In the genomic region with DNA sequence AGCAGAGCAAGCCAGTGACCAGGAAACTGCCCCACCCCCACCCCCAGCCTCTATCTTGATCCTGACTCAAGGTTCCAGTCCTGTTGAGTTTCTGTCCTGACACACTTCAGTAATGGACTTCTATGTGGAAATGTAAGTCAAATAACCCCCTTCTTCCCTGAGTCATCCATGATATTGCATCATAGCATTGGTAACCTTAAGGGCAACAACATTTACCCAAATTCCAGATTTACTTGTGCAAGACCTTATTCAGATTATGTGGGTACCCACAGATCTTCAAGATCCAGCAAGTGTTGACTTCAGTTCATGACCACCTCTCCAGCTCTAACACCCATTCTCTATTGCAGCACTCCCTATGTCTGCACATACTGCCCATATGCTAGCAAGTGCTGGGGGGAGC, we compare ENCODE assay signal across 8 mouse cellular contexts. TPM values are rescaled to one million over a fixed set of nuclear protein-coding genes. Genes with fewer than 3 reads are reported as not detected.
"Had no signal": no experiment of that assay in that cellular context is flagged by ENCODE, and none has a peak within 500 bp of the region (broad histone marks: within the 10 kb centered on the region; RNA-seq: fewer than 3 reads in every experiment).

No protein-coding gene starts in this region.

RNA-seq across cellular contexts. Expression of gene Usp51, which starts 25.3 kb away (rescaled TPM):
- total RNA-seq: gastrocnemius, adult 18-20 months; gastrocnemius, adult 2 months; gastrocnemius, adult 8-10 months; gastrocnemius, postnatal 25 days; gastrocnemius, postnatal 36 days; heart, adult 18-20 months; heart, adult 2 months; heart, adult 8-10 months had no signal
